Mouse (Mus musculus) ES-E14 (cell line): ENCODE results near the gene Slc45a3. TPM values are rescaled to one million over a fixed set of nuclear protein-coding genes. Genes with fewer than 3 reads are reported as not detected.

Experiments
- DNase-seq: peaks from one replicate; pipeline ENCODE4 v3.0.0-alpha.2; 2013; ENCODE audit warnings: low read depth, low spot score
- H3K27ac ChIP-seq: 2 replicates; pipeline ENCODE4 v1.5.1; 2012; ENCODE audit warnings: low read depth, mild to moderate bottlenecking, low read length, moderate library complexity, mixed read lengths; ENCODE audit not compliant: poor library complexity, insufficient read depth, severe bottlenecking
- H3K36me3 ChIP-seq: 2 replicates; pipeline ENCODE4 v1.6.1; 2012; ENCODE audit warnings: mild to moderate bottlenecking, low read length, moderate library complexity, mixed read lengths; ENCODE audit not compliant: control insufficient read depth, poor library complexity, insufficient read depth, severe bottlenecking
- H3K4me1 ChIP-seq, 2 experiments: fragments of 150-350 bp in 1 of 2; sonication (generic) in 1 of 2; 2 replicates each; pipeline ENCODE4 v1.6.1; 2012; ENCODE audit warnings: low read length in 2 of 2, mild to moderate bottlenecking in 1 of 2, mixed read lengths in 1 of 2; ENCODE audit not compliant: control insufficient read depth in 2 of 2, insufficient read depth in 2 of 2, poor library complexity in 1 of 2
- H3K4me3 ChIP-seq, 2 experiments: fragments of 150-350 bp in 1 of 2; sonication (generic) in 1 of 2; 2 replicates each; pipeline ENCODE4 v1.5.1; 2012; ENCODE audit warnings: low read length in 2 of 2, low read depth in 1 of 2, mild to moderate bottlenecking in 1 of 2, mixed read lengths in 1 of 2; ENCODE audit not compliant: insufficient read depth in 1 of 2, poor library complexity in 1 of 2, severe bottlenecking in 1 of 2
- H3K9ac ChIP-seq: 2 replicates; pipeline ENCODE4 v1.6.1; 2012; ENCODE audit warnings: low read depth, mild to moderate bottlenecking, low read length, mixed read lengths; ENCODE audit not compliant: poor library complexity, insufficient read depth, severe bottlenecking
- H3K9me3 ChIP-seq: fragments of 150-350 bp; sonication (generic); 2 replicates; pipeline ENCODE4 v1.6.1; 2012; ENCODE audit warnings: low read depth, mild to moderate bottlenecking, low read length; ENCODE audit not compliant: control insufficient read depth, insufficient read depth
- CHD2 ChIP-seq: IDR thresholded peaks from 2 replicates; pipeline ENCODE4 v1.6.1; 2014; ENCODE audit warnings: mild to moderate bottlenecking, low read depth, low read length, inconsistent platforms
- HCFC1 ChIP-seq: IDR thresholded peaks from 2 replicates; pipeline ENCODE4 v1.6.1; 2012; ENCODE audit warnings: low read length, inconsistent platforms, borderline replicate concordance; ENCODE audit not compliant: insufficient read depth
- MAFK ChIP-seq: IDR thresholded peaks from 2 replicates; pipeline ENCODE4 v1.6.1; 2014; ENCODE audit warnings: mild to moderate bottlenecking, low read depth, low read length, inconsistent platforms; ENCODE audit not compliant: insufficient read depth
- ZC3H11A ChIP-seq: IDR thresholded peaks from 2 replicates; pipeline ENCODE4 v1.6.1; 2012; ENCODE audit warnings: low read depth, mild to moderate bottlenecking, inconsistent platforms, low read length, borderline replicate concordance
- ZNF384 ChIP-seq: IDR thresholded peaks from 2 replicates; pipeline ENCODE4 v1.6.1; 2012; ENCODE audit warnings: low read depth, low read length, inconsistent platforms
- in situ Hi-C, 2 experiments: fragments of 600-800 bp; cut with MboI; formaldehyde crosslinking; loops; one replicate each; pipeline ENCODE4 v1.15.1; 2025; ENCODE audit warnings: low sequenced_read_pairs in 2 of 2, inconsistent platforms in 1 of 2; ENCODE audit not compliant: unreplicated experiment in 2 of 2
- total RNA-seq: library from RNA; depleted of rRNA; stranded (reverse); fragments of 300-350 nt; gene quantifications from 2 replicates; pipeline ENCODE4 v1.2.3, GENCODE M21; 2012; rRNA removed

Slc45a3 gene
- total RNA-seq, 1 experiment: 6.0 TPM

- Histone ChIP-seq H3K27ac (no peak overlapping the region), H3K9me3 (no peaks in the 10 kb centered on the region), H3K36me3 (peaks cover 14% of the 10 kb centered on the region), H3K4me1 (no peaks in the 10 kb centered on the region), H3K9ac (no peak overlapping the region), H3K4me3 (no peak overlapping the region)
- in situ Hi-C loops: no loop called here
- DNase-seq: no peak
- TF ChIP-seq HCFC1 (no peak), MAFK (no peak), ZNF384 (no peak), ZC3H11A (no peak), CHD2 (no peak)
Measured at GRCm38 (mm10) chr1:132030574-132030973, 67.8 kb downstream of the Slc45a3 start.

GRCm38 (mm10) chr1:132032172-132032571 is 69.4 kb downstream of the Slc45a3 start:
- in situ Hi-C loops: no loop called here
- H3K36me3 ChIP-seq: peaks cover 11% of the 10 kb centered on the region
- no peaks in the 10 kb centered on the region for H3K9me3 ChIP-seq
- no peak overlapping the region for H3K27ac ChIP-seq
- H3K4me3 ChIP-seq: no peak overlapping the region
- H3K9ac ChIP-seq: no peak overlapping the region
- H3K4me1 ChIP-seq: no peaks in the 10 kb centered on the region
- DNase-seq: no peak
- no peak for TF ChIP-seq MAFK
- no peak for TF ChIP-seq CHD2
- no peak for TF ChIP-seq ZNF384
- no peak for TF ChIP-seq HCFC1
- no peak for TF ChIP-seq ZC3H11A

Other genes with a start within 250 kb of the Slc45a3 start
- 0.32 and 0.36 TPM in 2 replicates for gene Slc26a9, start 218.9 kb upstream of the Slc45a3 start, total RNA-seq
- gene Pm20d1, start 165.6 kb upstream of the Slc45a3 start, total RNA-seq: 2.0 and 4.9 TPM in 2 replicates
- 17.3 and 21.8 TPM in 2 replicates for gene Slc41a1, start 135.5 kb upstream of the Slc45a3 start, total RNA-seq
- gene Rab29, start 95.7 kb upstream of the Slc45a3 start, total RNA-seq: 4.7 and 9.7 TPM in 2 replicates
- gene Nucks1, start 52.4 kb upstream of the Slc45a3 start, total RNA-seq: 207 and 219 TPM in 2 replicates
- gene Elk4, start 44.6 kb downstream of the Slc45a3 start, total RNA-seq: 10.5 and 14.7 TPM in 2 replicates
- 1.3 and 2.4 TPM in 2 replicates for gene Mfsd4a, start 105.1 kb downstream of the Slc45a3 start, total RNA-seq
- gene Cdk18, start 176.7 kb downstream of the Slc45a3 start, total RNA-seq: 9.6 and 10.8 TPM in 2 replicates
- 3.9 and 4.3 TPM in 2 replicates for gene Lemd1, start 228.5 kb downstream of the Slc45a3 start, total RNA-seq
- gene AC124108.1, start 228.5 kb downstream of the Slc45a3 start, total RNA-seq: 5.0 and 6.5 TPM in 2 replicates